In genomic region chr6:46205531-46205930, GRCm38 (mm10) we compare ENCODE assay signal across 24 mouse cellular contexts.
A peak's percentile ranks its signal among the peaks of the same experiment; 100 is the strongest.
DNase-seq lines count a peak whose midpoint lies in the region; ATAC-seq lines count a peak whose summit lies in the region.
"Had no signal": no experiment of that assay in that cellular context is flagged by ENCODE, and none has a peak within 500 bp of the region (broad histone marks: within the 10 kb centered on the region; RNA-seq: fewer than 3 reads in every experiment).

No protein-coding gene starts in this region.

- H3K4me3 ChIP-seq in forebrain, embryonic 16.5 days (replicated peaks; ENCODE audit: low read length), result no peak overlapping the region
- no peak overlapping the region for H3K4me3 ChIP-seq in midbrain, embryonic 14.5 days (replicated peaks; ENCODE audit: low read depth, low read length)
- H3K4me3 ChIP-seq: heart, embryonic 15.5 days; left cerebral cortex, adult 2 months; limb, embryonic 12.5 days; liver, embryonic 12.5 days had no signal

- WGBS in forebrain, embryonic 16.5 days, result 39% methylated on average over 2 of the region's 2 CpGs
- 60% methylated on average over 2 of the region's 2 CpGs for WGBS in midbrain, embryonic 14.5 days

- H3K9ac ChIP-seq in forebrain, embryonic 16.5 days (replicated peaks; ENCODE audit: low read depth, low read length), result no peak overlapping the region
- no peak overlapping the region for H3K9ac ChIP-seq in midbrain, embryonic 14.5 days (replicated peaks; ENCODE audit: low read length)
- H3K9ac ChIP-seq: heart, embryonic 15.5 days; limb, embryonic 12.5 days; liver, embryonic 12.5 days had no signal

- no peak overlapping the region for H3K4me2 ChIP-seq in forebrain, embryonic 16.5 days (ENCODE audit: low read length)
- H3K4me2 ChIP-seq in midbrain, embryonic 14.5 days (ENCODE audit: low read length), result no peak overlapping the region
- H3K4me2 ChIP-seq: heart, embryonic 15.5 days; limb, embryonic 12.5 days; liver, embryonic 12.5 days had no signal

- no peak for DNase-seq in cerebellum, postnatal 4 days (ENCODE audit: low spot score in 2 of 2)
- peak; percentile 29 for DNase-seq in ZHBTc4 (ENCODE audit: low read depth, low spot score)
- DNase-seq in cerebellum, adult 8-10 months, result peak; percentile 40
- no peak for DNase-seq in midbrain, embryonic 14.5 days
- no peak for DNase-seq in kidney, postnatal 14 days
- no peak for DNase-seq in adrenal gland, adult 2 months
- DNase-seq: gastrocnemius, postnatal 10 days; heart, postnatal 4 days; kidney, postnatal 4 days; layer of hippocampus, adult 9-11 months; lung, adult 2 months; lung, postnatal 36 days; retina, postnatal 1 day; thymus, postnatal 14 days had no signal

- no peaks in the 10 kb centered on the region for H3K27me3 ChIP-seq in forebrain, embryonic 16.5 days (replicated peaks; ENCODE audit: control insufficient read depth, insufficient read depth, low read length)
- no peaks in the 10 kb centered on the region for H3K27me3 ChIP-seq in midbrain, embryonic 14.5 days (ENCODE audit: control insufficient read depth, insufficient read depth, low read length)
- H3K27me3 ChIP-seq: heart, embryonic 15.5 days; limb, embryonic 12.5 days; liver, embryonic 12.5 days had no signal

- no peaks in the 10 kb centered on the region for H3K4me1 ChIP-seq in forebrain, embryonic 16.5 days (replicated peaks; ENCODE audit: control insufficient read depth, insufficient read depth, low read length)
- H3K4me1 ChIP-seq in midbrain, embryonic 14.5 days (ENCODE audit: control insufficient read depth, insufficient read depth, low read length), result no peaks in the 10 kb centered on the region
- H3K4me1 ChIP-seq: heart, embryonic 15.5 days; limb, embryonic 12.5 days; liver, embryonic 12.5 days had no signal

- no peaks in the 10 kb centered on the region for H3K9me3 ChIP-seq in forebrain, embryonic 16.5 days (ENCODE audit: control insufficient read depth, low read length)
- H3K9me3 ChIP-seq in midbrain, embryonic 14.5 days (ENCODE audit: control insufficient read depth, low read length), result no peaks in the 10 kb centered on the region
- H3K9me3 ChIP-seq: G1E; limb, embryonic 12.5 days; liver, embryonic 12.5 days had no signal

- ATAC-seq in cerebellum, adult (ENCODE audit: insufficient number of reproducible peaks, low FRiP score, low TSS enrichment), result peak; percentile 90
- 0 out of 2 replicates have a peak, but pooled peaks have one; percentile 20 for ATAC-seq in forebrain, embryonic 16.5 days
- ATAC-seq in midbrain, embryonic 14.5 days (ENCODE audit: low FRiP score, low TSS enrichment), result no peak
- ATAC-seq: hindbrain, embryonic 16.5 days; intestine, embryonic 16.5 days; liver, embryonic 12.5 days; midbrain, embryonic 16.5 days had no signal

- H3K27ac ChIP-seq in forebrain, embryonic 16.5 days (ENCODE audit: low read length), result no peak overlapping the region
- no peak overlapping the region for H3K27ac ChIP-seq in midbrain, embryonic 14.5 days (replicated peaks; ENCODE audit: low read depth, low read length)
- H3K27ac ChIP-seq: heart, embryonic 15.5 days; left cerebral cortex, adult 2 months; limb, embryonic 12.5 days; liver, embryonic 12.5 days had no signal

- H3K36me3 ChIP-seq in forebrain, embryonic 16.5 days (ENCODE audit: control insufficient read depth, insufficient read depth), result no peaks in the 10 kb centered on the region
- H3K36me3 ChIP-seq in midbrain, embryonic 14.5 days (ENCODE audit: control insufficient read depth, insufficient read depth, low read length), result no peaks in the 10 kb centered on the region
- H3K36me3 ChIP-seq: G1E; heart, embryonic 15.5 days; limb, embryonic 12.5 days; liver, embryonic 12.5 days had no signal

Comparison
In these comparisons a context has a peak if more than half of its experiments do, and no peak if none do; other contexts are left out.
1. DNase-seq: peak in ZHBTc4 (single experiment) and cerebellum, adult 8-10 months (single experiment); none in cerebellum, postnatal 4 days (0 of 2), midbrain, embryonic 14.5 days (single experiment), kidney, postnatal 14 days (single experiment) and adrenal gland, adult 2 months (single experiment).